Mouse (Mus musculus): ENCODE results near the gene Acsf2.

Acsf2 gene

DNA sequence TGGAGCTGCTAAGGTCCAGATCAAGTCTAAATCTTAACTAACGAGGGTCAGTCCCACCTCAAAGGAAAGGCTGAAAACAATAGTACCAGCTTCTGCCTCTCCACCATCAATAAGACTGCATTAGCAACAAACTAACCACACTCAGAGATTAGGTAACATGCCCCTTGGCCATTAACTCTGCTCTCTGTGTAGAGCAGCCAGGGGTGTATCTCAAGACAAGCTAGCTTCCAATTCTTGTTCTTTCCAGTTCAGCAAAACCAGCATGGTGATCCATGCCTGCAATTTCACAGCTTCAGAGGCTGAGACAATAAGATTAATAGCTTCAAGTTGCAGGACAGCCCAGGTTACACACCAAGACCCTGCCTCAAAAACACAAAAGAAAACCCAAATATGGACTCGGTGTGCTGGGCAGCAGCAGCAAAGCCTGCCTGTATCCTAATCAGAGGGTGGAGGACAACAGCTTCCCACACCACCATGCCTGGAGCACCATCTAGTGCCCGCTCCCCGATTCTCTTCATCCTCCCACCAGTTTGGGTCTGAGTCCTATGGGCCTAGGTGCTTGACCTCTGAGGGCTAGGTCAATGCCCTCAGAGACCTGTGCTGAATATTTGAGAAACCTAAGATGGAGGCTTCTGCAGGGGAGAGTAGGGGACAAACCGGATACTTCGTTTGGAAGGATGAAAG is 3.1 kb downstream of the Acsf2 start:
- no peak for DNase-seq

DNA sequence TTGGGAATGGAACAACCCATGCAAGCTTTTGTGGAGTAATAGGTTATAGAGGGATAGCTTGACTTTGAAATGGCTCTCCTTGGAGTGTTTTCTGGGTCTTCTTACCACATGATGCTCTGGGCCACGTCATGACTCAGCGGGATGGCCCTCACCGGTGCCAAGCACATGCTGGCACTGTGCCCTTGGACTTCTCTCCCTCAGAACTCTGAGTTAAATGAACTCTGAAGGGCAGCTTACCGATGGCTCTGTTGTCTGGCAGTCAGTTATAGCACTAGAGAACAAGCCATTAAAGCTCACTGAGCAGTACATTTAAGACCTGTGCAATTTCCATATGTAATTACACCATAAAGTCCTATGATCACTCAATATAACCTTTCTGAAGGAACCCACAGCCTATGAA is 4.4 kb downstream of the Acsf2 start:
- no peak for DNase-seq

- DNase-seq: peak; percentile 61
Observed at GRCm38 (mm10) chr11:94596311-94596852, 5.3 kb downstream of the Acsf2 start.

GRCm38 (mm10) chr11:94587511-94587910 is 14.2 kb downstream of the Acsf2 start:
- no peak for DNase-seq

GRCm38 (mm10) chr11:94585091-94585490 is 16.6 kb downstream of the Acsf2 start:
- no peak for DNase-seq

DNA sequence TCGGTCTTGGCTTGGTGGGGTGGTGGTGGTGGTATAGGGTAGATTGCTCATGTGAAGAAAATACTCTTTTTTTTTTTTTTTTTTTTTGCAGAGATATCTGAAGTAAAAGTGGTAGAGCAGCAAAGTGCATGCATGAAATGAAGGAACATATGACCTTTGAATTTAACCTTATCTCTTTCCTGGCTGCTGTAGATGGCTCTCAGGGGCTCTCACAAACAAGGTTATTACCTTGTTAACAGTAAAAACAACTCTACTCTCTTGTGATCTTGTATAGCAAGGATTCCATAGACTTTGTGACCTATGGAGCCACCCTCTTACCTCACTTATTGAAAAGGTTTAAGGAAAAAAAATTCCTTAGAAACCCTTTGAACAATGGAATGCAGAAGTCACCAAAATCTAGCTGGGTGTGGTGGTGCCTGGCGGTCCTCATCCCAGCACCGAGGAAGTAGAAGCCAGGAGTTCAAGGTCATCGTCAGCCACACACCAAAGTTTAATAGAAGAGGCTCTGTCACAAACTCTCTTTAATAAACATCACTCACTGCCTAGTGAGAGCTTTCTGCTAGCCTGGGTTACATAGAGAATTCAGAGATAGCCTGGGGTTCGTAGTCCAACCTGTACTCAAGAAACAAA is 21.4 kb downstream of the Acsf2 start:
- no peak for DNase-seq

DNA sequence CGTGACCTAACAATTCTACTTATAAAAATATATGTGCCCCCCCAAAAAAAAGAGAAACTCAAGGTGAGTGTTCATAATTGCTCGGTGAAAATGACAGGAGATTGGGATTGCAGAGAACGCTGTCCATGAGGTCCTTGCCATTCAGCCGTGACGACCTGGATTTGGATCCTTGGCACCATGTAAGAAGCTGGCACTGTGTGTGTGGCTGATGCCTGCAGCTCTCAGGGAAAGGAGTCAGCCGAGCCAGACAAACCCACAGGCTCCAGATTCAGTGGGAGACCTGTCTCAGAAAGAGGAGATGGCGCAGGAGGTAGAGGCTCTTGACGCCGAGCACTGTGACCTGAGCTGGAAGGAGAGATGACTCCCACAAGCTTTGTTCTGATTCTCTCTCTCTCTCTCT is 25.3 kb downstream of the Acsf2 start:
- no peak for DNase-seq

DNA sequence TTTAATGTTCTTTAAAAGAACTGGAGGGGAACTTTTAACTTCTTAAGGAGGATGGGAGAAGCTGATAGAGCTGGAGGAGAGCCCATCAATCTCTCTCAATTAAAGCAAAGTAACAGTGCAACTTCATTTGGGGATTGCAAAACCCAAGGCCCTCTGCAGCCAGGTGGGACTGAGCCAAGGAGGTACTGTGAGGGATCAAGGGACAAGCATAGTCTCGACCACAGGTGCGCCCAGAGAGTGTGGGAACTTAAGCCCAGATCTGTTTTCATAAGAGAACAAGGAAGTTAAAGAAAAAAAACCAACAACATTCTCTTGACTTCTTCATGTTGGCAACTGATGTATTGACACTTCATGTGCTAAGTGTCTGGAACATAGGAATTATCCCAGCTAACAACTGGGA is 26.6 kb downstream of the Acsf2 start:
- no peak for DNase-seq

GRCm38 (mm10) chr11:94574560-94574959 is 27.1 kb downstream of the Acsf2 start:
- DNase-seq: no peak

DNA sequence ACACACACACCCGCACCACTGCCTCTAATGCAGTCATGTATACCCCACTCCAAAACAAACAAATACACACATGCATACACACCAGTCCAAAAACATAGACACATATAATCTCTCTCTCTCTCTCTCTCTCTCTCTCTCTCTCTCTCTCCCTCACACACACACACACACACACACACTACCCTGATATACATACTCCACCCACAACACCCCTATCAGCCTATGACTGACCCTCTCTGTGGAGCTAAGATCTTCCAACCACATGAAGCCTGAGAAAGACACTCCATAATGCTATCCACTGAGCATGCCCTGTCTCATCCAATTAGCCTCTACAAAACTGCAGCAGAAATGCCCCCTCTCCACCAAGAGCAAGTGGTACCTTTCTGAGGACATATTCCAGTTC is 29.8 kb downstream of the Acsf2 start:
- DNase-seq: no peak

GRCm38 (mm10) chr11:94570612-94571011 is 31.1 kb downstream of the Acsf2 start:
- peak; percentile 30 for DNase-seq

DNA sequence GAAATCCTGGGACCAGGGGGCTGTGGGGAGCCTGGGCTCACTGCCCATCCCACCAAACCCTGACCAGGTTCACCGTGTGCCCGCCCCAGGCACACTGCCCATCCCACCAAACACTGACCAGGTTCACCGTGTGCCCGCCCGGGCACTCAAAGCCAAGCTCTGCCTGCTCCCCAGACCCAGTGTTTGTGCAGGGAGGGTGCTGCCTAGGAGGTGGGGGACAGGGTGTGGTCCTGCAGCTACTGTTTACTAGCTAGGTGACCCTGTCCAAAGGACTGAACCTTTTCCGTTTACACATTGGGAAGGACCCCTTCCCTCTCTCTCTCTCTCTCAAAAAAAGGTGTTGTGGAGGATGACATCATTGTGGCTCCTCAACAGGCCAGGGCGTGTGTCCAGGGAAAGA is 34.3 kb downstream of the Acsf2 start:
- DNase-seq: no peak

- DNase-seq: no peak
Observed at GRCm38 (mm10) chr11:94566534-94566933, 35.1 kb downstream of the Acsf2 start.

DNA sequence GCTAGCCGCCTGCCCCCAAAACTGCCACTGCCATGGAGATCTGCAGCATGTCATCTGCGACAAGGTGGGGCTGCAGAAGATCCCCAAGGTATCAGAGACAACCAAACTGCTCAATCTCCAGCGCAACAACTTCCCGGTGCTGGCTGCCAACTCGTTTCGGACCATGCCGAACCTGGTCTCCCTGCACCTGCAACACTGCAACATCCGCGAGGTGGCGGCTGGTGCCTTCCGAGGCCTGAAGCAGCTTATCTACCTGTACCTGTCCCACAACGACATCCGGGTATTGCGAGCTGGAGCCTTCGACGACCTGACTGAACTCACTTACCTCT is 36.6 kb downstream of the Acsf2 start:
- DNase-seq: no peak

- DNase-seq: peak; percentile 48
Observed at GRCm38 (mm10) chr11:94564437-94565150, 37.1 kb downstream of the Acsf2 start, which contains the start of gene Chad. Gene Chad, plus strand, starts transcription at chr11:94565047.

DNA sequence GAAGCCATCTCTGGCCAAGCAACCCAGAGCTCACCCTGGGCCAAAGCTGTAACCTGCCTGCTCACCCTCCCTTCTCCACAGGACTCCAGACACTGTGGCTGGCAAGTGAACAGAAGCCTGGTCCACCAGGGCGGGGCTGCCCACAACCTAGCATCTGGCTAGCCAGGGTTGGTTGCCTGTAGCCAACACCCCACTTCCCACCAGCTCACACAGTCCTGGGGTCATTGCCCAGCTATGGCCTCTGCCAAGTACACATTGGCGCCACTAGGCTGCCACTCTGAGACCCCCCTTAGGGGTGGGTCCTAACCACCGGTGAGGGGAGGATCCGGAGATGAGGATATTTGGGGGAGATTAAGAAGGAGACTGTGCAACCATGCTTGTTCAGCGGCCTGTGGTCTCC is 37.9 kb downstream of the Acsf2 start:
- no peak for DNase-seq

DNA sequence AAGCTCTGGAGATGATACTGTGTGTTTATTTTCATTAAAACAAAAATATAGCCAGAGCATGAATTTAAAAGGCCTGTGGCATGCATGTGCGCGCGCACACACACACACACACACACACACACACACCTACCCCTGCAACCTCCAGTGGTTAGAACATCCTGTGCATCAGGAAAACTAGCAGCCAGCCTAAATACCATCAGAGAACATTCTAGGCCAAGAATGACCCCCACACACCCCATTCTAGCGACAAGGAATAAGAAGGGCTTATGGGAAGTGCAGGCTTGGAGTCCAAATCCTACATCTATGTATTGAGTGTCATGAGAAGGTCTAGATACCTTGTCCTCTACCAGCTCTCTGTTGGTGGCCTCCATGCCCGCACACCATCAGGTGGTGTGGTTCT is 38.3 kb downstream of the Acsf2 start:
- no peak for DNase-seq

DNA sequence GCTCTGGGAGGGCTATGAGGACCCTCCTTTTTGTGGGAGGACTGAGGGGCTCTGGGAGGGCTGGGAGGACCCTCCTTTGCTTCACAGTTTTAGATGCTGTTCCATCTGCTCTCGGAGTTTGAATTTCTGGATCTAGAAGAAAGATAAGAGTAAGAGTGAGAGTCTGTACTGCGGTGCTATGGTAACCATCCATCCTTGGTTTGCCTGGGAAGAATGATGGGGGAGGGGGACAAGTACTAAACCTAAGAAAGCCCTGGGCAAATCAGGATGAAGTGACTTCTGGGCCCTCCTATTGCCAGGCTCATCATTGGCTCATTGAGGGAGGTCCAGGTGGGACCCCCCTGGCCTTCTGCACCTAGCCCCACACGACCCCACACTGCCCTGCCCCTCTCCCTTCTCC is 43.4 kb downstream of the Acsf2 start:
- DNase-seq: no peak

DNA sequence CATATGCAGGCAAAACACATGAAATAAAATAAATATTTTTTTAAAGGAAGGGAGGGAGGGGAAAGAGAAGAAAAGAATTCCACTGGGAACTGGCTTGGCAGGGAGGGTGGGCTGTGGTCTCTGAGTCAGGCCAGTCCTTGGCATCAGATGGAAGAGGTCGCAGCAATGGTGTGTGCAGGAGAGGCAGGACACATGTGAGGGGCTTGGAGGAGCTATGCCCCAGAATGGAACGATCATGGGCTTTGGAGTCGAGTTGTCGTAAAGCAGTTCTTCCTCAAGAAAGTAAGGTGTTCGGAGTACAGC is 51.3 kb downstream of the Acsf2 start:
- no peak for DNase-seq

DNA sequence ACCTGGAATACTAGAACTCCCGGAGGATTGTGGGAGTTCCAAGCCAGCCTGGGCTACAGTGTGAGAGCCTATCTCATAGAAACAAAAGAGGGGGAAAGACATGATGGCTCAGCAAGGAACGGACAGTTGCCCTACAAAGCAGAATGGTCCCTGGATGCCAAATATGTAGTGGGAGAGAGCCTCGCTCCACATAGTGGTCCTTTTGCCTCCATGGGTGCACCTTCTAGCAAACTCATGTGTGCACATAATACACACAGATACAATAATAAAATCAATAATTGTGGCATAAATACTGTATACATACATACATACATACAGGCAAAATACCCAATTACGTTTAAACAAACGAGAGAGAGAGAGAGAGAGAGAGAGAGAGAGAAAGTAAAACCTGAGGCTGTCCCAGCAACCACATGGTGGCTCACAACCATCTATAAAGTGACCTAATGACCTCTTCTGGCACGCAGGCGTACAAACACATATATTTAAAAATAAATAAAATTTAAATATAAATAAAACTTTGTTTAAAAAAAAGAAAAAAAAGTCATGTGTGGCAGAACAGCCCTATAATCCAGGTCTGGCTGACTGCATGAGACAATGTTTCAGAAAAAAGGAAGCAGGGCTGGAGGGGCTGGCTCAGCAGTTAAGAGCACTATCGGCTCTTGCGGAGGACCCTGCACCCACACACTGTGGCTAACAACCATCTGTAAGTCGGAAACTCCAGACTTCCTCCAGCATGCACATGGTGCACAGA is 51.8 kb downstream of the Acsf2 start:
- peak; percentile 30 for DNase-seq

DNA sequence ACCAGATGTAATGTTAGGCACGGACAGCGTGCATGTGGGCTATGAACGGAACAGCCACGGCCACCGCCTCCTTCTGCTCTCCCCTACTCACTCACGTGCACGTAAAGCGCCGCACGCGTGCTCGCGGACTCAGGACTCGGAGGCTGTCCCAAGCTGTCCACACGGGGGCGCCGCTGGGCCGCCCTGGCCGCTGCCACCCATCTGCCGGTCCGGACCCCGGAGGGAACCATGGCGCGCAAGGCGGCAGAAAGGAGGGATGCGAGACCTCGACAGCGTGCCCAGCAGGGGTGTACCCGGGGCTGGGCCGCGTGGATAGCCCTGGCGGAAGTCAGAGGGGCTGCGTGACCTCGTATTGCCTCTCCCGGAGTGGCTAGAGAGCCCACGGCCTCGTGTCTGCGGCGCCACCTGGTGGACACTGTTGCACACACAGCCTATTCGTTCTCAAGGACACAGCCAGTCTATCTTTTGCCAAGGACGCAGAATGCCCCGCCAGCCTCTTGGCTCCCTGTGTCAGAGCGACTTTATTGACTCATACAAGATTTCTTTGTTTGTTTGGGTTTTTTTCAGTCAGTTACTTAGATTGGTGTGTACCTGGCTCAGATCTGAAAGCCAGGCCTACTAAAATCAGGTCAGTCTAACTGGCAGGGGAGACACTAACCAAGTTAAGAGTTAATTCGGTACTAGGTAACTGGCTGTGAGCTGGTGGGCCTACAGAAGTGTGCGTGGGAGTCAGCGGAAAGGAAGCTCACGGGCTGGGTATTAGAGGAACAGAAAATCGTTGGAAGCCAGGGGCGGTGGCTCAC is 52.6 kb downstream of the Acsf2 start, which contains the start of gene Rsad1:
Gene Rsad1, minus strand, starts transcription at position 368 of the 803 bp plus-strand sequence.
- DNase-seq: peak; percentile 91

DNA sequence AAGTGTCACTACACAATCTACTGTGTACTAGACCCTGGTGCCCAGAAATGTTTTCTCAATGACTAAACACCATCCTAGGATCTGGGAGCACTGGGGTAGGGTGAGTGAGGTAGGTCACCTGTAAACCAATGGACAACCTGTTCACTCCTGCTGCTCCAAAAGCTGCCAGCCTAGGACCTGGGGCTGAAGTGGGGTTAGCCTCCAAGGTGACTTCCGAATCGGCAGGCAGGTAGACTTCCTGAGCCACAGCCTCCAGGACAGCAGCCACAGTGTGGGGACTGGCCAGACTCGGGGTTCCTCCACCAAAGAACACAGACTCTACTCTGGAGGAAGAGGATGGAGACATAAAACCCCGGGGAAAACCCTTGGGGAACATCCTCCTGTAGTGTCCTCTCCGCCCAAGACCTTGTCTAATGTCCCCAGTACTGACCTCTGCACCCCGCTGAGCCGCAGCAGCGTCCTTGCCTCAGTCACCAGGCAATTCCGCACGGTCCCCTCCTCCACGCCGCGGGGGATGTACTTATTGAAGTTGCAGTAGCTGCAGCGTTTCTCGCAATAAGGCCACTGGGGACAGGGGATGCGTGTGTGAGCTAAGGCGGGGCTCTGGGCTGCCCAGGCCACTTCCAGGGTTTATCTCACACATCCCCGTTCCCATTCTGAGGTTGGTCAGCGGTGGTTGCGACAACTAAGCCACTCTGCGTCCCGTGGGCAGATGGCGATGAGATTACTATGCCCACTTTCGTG is 53.5 kb downstream of the Acsf2 start:
- DNase-seq: peak; percentile 26

Data from liver (tissue).